Mouse (Mus musculus) ovary, postnatal 10 days (tissue): Measurements from ENCODE around the gene Echdc3.

Source experiments
- DNase-seq: peaks from one replicate; pipeline ENCODE4 v3.0.0; 2022; ENCODE audit warnings: low spot score

Echdc3 gene

DNA sequence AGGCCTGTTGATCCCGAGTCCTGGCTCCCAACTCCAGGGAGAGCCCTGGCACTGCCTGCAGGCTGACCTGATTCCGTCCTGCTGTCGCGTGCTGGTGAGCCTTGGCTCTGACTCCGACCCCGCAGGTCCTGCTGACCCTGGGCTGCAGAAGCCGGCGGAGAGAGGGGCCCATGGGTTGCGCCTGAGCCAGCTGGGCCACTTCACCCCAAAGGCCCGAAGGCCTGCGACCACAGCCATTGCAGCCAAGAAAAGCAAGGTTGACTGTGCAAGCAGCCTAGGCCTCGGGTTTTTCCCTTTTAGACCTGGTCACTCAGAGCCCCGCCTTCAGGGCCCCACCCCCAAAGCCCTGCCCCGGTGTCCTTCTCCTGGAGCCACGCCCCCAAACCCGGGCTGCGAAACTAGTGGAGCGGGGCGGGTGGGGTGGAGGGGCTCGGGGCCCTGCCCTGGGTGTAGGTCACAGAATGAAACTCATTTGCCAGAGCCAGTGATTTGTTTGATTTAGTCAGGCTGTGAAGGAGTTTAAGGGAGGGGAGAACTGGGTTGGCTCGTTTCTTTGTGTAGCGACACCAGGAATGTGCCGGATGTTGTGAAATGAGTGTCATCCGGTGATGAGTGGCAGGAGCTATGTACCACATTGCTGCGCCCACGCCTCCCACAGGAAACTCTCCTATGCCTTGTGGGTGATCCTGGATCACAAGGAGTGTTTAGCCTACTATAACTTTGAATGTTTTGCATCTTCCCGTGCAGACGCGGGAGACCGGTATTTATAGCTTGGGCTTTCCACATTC lies at the start of gene Echdc3:
TSS of gene Echdc3 (minus strand) at position 310 of the 788 bp plus-strand sequence.
- peak; percentile 67 for DNase-seq

GRCm38 (mm10) chr2:6261718-6262117 lies 48.9 kb upstream of the Echdc3 start:
- DNase-seq = no peak

GRCm38 (mm10) chr2:6261201-6261672 lies 48.4 kb upstream of the Echdc3 start:
- DNase-seq = no peak

DNA sequence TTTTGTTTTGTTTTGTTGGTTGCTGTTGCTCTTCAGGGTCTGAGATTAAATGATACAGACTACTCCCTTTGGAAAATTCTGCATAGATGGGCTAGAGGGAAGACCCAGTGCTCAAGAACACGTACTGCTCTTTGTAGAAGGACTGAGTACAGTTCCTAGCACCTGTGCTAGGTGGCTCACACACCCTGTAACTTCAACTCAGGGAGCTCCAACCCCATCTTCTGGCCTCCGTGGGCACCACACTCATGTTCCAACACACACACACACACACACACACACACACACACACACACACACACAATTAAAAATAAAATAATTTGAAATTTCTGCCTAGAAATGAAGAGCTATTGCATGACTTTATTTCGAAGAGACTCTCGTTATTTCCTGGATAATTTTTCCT lies 47.8 kb upstream of the Echdc3 start:
- no peak for DNase-seq

GRCm38 (mm10) chr2:6259182-6259581 lies 46.3 kb upstream of the Echdc3 start:
- no peak for DNase-seq

GRCm38 (mm10) chr2:6258026-6258425 lies 45.2 kb upstream of the Echdc3 start:
- no peak for DNase-seq

DNA sequence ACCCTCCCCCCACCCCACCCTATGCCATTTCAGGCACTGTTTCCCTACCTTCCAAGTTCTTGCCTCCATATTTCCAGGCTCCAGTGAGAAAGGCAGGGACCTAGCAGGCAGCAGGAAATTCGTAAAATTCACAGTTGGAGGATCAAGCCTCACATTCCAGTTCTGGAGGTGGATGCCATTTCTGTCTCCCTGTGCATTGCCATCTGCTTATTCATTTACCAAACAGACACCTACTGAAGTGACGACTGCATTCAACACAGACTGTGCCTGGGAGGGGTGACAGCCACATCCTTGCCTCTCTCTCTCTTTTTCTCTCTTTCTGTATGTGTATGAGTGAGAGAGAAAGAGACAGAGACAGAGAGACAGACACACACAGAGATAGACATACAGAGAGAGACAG lies 44.3 kb upstream of the Echdc3 start:
- no peak for DNase-seq

DNA sequence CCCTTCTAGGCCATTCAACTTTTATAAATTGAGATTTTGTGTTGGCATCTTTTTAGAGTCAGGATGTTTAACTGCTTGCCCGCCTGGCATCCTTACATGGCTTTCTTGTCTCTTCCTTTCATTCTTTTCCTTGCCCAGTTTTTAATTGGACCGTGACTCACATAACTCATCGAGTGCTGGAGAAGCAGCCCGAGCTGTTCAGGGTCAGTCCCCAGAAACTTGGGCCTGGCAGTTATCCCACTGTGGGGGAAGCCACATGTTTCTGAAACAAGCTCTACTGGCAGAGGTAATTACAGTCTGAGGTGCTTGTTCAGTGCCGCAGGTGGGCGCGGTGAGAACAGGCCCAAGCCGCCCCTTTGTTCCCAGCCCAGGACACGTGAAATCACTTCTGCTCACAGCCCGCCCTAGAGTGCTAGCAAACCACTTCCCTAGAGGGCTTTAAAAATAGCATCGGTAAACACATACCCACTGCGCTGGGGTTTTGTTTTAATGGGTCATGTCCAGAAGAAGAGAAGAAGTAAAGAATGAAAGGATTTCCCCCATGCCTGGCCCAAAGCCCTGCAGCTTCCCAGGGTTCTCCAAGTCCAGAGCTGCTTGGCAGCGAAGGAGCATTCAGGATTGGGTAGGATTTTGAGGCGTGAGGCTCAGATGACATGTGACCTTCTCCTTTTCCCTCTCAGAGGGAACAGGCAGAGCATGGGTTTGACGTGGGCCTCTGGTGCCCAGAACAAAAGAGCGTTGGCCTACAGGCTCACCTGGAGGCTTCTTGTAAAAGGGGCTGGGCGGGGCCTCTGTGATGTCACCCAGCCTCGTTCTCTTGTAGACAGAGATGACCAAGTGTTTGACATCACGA lies 43.4 kb upstream of the Echdc3 start:
- DNase-seq = peak; percentile 25

- DNase-seq = no peak
Observed at GRCm38 (mm10) chr2:6255402-6255988, 42.7 kb upstream of the Echdc3 start.

- no peak for DNase-seq
Observed at GRCm38 (mm10) chr2:6252491-6252890, 39.7 kb upstream of the Echdc3 start.

GRCm38 (mm10) chr2:6251076-6251496 lies 38.3 kb upstream of the Echdc3 start:
- no peak for DNase-seq

DNA sequence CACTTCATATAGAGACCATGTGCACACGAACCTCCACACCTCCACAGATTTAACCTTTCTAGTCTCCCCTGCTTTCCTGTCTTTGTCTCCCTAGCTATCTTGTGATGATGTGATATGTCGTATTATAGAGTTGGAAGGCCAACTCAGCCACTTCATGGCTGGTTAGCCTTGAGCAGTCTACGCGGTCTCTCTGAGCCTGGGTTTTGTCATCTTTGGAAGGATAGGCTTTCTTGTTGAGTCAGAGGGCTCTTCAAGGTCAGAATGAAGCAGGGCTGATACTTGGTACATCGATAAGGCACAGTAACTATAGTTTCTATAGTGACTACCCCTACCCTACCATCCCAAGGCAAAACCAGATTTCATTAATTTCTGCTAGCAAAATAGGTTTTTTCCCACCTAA lies 28.6 kb upstream of the Echdc3 start:
- no peak for DNase-seq

DNA sequence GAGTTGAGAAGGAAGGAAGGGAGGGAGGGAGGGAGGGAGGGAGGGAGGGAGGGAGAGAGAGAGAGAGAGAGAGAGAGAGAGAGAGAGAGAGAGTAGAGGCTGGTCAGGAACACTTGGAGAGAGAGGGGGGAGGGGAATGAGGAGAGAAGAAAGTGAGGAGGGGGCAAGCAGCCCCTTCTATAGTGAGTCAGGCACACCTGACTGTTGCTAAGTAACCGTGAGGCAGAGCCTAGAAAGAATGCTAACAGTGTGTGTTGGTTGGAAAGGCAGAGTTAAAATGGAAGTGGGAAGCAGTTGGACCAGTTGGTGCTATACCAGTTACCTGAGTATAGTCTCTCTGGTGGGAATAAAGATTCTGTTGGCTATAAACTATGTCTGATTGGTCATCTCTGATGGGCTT lies 27.2 kb upstream of the Echdc3 start:
- DNase-seq = no peak

DNA sequence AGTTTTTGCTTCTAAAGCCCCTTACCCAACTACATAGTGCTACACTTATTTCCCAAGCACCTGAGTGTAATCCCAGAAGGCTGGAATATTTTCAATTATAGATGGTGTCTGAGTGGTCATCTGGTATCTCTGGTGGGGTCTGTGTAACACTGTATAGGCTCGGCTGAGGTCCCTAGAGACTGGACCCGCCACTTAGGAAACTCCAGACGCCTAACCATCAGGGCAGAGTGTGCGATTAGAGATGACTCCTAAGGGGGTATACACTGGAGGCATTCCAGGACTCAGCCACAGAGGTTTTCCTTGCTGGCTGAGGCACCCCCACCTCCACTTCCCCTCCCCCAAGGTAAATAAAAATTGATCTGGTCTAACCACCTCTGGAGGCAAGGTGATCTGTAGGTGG lies 26.5 kb upstream of the Echdc3 start:
- no peak for DNase-seq

DNA sequence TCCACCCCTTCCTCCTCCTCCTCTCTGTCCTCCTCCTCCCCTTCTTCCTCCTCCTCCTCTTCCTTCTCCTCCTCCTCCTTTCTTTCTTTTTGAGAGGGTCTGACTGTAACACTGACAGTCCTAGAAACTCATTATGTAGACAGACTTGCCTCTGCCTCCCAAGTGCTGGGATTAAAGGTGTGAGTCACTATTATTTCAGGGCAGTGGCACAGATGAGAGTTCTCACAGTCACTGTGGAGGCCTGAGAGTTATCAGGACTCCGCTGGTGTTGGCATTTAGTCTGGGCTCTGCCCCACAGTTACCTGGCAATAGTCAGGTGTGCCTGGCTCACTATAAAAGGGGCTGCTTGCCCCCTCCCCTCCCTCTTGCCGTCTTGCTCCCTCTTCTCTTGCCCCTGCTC lies 25.8 kb upstream of the Echdc3 start:
- DNase-seq = no peak

- DNase-seq = no peak
Observed at GRCm38 (mm10) chr2:6238244-6238643, 25.4 kb upstream of the Echdc3 start.

GRCm38 (mm10) chr2:6233353-6233752 lies 20.5 kb upstream of the Echdc3 start:
- DNase-seq = no peak

- no peak for DNase-seq
Observed at GRCm38 (mm10) chr2:6232755-6233154, 19.9 kb upstream of the Echdc3 start.

GRCm38 (mm10) chr2:6230865-6231264 lies 18.0 kb upstream of the Echdc3 start:
- no peak for DNase-seq

GRCm38 (mm10) chr2:6229597-6230290 lies 16.9 kb upstream of the Echdc3 start:
- no peak for DNase-seq

- no peak for DNase-seq
Observed at GRCm38 (mm10) chr2:6227059-6227445, 14.2 kb upstream of the Echdc3 start.
